Mouse (Mus musculus) effector memory CD4-positive, alpha-beta T cell, adult 5 months (primary cell): ENCODE results near the gene Cep78. TPM values are rescaled to one million over a fixed set of nuclear protein-coding genes. Genes with fewer than 3 reads are reported as not detected.

ENCODE experiments used
- polyA plus RNA-seq: library from polyadenylated mRNA; unstranded; fragments of 100-300 nt; shearing (Covaris generic); gene quantifications from one replicate; pipeline ENCODE4 v1.2.1, GENCODE M21; 2017

The Cep78 gene
- 6.9 TPM for polyA plus RNA-seq

GRCm38 (mm10) chr19:15984449-15985171 is at the start of gene Cep78:
TSS of gene Cep78 (minus strand) at chr19:15984989.

GRCm38 (mm10) chr19:15947237-15947636 is 37.6 kb downstream of the Cep78 start, which contains the start of gene Psat1:
TSS of gene Psat1 (minus strand) at chr19:15947337.

Other genes with a start within 250 kb of the Cep78 start
- 21.9 TPM for gene Psat1, start 37.7 kb downstream of the Cep78 start, polyA plus RNA-seq
- 4.7 TPM for gene Gnaq, start 147.8 kb upstream of the Cep78 start, polyA plus RNA-seq